In the genomic region with DNA sequence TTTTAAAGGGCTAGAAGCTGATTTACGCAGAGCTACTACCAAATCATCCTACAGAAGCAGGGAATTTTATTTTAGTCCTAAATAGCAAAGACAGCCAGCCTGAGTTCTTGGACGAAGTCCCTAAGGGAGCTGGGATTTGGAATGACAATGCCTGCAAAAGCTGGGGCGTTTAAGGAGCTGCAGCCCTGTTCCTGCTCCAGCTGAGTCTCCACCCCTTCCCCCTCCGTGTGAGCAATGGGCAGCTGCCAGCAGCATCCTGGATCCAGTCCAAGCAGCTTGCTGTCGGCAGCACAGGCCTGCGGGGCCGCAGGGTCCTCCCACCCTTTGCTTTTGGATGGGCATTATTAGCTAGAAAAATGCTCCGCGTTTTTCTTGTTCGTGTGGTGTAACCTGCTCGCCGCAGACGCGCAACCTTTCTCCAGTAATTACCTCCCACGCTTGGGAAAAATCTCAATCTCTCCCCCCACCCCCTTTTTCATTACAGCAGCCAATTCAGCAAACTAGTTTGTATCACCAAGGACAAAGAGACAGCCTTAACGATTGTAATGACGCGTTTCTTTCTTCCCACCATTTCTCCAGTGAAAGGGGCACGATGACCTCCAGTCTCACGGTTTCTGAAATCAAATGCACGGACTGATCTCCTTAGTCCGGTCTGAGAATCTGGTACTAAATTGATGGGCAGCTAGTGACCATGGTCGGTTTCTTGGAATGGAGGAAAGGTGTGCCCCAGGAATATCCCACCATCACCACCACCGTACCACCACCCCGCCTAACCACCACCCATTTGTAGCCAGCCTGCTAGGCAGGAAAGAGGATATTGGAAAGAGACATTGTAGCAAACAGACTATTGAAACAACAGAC, we compare ENCODE assay signal across 8 mouse cellular contexts.
DNase-seq lines count a peak whose midpoint lies in the region; ATAC-seq lines count a peak whose summit lies in the region.

No protein-coding gene starts in this region.

- H3K36me3 ChIP-seq in intestine, embryonic 15.5 days: no peaks in the 10 kb centered on the region

- H3K27ac ChIP-seq in intestine, embryonic 15.5 days: peak overlapping the region; percentile 74

- intact Hi-C loops in left cerebral cortex, postnatal 10 days (cut with DNase I): loop anchor here (5.0 kb wide), 1 partner anchor 78 kb away; the partner anchor contains the start of gene Med14

- H3K4me1 ChIP-seq in intestine, embryonic 15.5 days (replicated peaks): no peaks in the 10 kb centered on the region

- H3K4me2 ChIP-seq in intestine, embryonic 15.5 days (replicated peaks): peak overlapping the region; percentile 58

- peak; percentile 86 for ATAC-seq in intestine, embryonic 15.5 days
- peak; percentile 62 for ATAC-seq in megakaryocyte, adult 5-6 weeks (ENCODE audit: poor library complexity, severe bottlenecking)

- WGBS in intestine, embryonic 15.5 days: 27% methylated on average over 25 of the region's 25 CpGs

- H3K4me3 ChIP-seq in intestine, embryonic 15.5 days (replicated peaks): peak overlapping the region; percentile 22

- H3K9me3 ChIP-seq in intestine, embryonic 15.5 days: no peaks in the 10 kb centered on the region

- no peaks in the 10 kb centered on the region; the same call in 1 of the 2 replicates for H3K27me3 ChIP-seq in intestine, embryonic 15.5 days (replicated peaks)

- peak; percentile 91 for DNase-seq in adrenal gland, postnatal 14 days
- DNase-seq in embryo, embryonic 11.5 days (ENCODE audit: low read depth, low spot score): peak; percentile 56
- peak; percentile 77 to 86 for DNase-seq in gastrocnemius, postnatal 4 days (ENCODE audit: low spot score in 2 of 2)
- peak; percentile 83 to 92 for DNase-seq in left cerebral cortex, postnatal 10 days (ENCODE audit: extremely low spot score in 1 of 2, low spot score in 2 of 2)
- DNase-seq in right cerebral cortex, postnatal 14 days: peak; percentile 82
- no peak for DNase-seq in T-cell, adult 2 months (ENCODE audit: low spot score)

- no peak overlapping the region for H3K9ac ChIP-seq in intestine, embryonic 15.5 days
